Mouse (Mus musculus): ENCODE measurements around the gene Ikzf2.

Gene Ikzf2

DNA sequence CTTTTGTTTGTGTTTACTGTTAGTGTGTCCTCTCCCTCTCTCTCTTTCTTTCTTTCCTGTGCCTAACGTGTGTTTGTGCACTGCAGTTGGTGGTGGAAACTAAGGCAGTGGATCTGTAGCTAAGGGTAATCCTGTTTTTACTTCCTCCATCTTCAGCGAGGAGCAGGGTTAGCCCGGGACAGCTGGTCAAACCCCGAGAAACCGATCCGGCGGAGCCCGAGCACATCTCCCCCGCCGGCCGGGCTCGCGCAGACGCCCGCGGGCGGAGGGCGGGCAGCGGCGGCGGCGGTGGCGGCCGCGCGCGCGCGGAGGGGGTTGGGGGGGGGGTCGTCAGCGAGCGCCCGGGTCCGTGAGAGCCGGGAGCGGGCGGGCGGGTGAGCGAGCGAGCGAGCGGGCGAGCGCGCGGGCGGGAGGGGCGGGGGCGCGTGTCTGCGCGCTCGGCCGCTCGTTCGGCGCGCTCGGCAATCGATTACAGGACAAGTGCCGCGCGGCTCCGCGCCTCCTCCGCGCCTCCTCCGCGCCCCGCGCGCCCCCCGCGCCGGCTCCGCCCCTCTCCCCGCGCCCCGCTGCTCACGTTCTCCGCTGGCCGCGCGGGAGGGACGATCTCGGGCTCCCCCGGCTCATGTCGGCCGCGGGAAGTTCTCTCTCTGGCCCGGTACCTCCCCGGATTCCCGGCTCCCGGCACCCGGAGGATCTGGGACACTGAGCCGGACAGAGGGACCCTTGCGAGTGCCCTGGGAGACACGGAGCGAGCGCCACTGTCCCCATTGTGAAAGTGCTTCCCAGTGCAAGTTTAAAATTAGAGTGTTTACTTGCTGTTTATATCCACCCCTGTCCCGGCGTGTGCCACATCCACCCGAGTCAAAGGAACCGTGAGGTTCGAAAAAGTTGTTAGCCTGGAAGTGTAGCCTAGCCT, at the start of gene Ikzf2:
Ikzf2 (minus strand) TSS at position 170 of the 916 bp plus-strand sequence.
- ChIA-PET POLR2A (interaction anchor here in 1 of 4 experiments (0.5 kb wide), 1 partner anchor 367 kb away, joined by 9 read pairs; no protein-coding TSS in a partner anchor), CTCF (no interaction called here)

DNA sequence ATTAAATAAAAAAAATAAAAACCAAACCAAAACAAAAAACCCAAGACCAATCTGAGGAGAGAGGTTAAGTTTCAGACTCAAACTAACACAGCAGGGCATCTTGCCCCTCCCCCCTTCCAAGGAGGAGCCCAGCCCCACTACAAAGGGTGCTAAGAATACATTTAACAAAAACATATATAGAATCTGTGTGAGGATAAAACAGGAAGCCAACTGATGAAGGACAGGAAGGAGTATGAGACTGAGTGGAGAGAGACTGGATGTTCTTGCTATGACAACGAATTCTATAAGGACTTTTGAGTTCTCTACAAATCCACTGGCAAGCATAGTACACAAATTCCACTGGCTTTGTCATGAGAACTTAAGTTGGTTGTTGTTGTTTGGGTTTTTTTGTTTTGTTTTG, 42.7 kb upstream of the Ikzf2 start:
- ChIA-PET CTCF (no interaction called here), POLR2A (no interaction called here)

- ChIA-PET POLR2A (no interaction called here), CTCF (no interaction called here)
Measured at GRCm38 (mm10) chr1:69729031-69729679, 42.1 kb upstream of the Ikzf2 start.

GRCm38 (mm10) chr1:69727968-69728367, 40.9 kb upstream of the Ikzf2 start:
- ChIA-PET CTCF (no interaction called here), POLR2A (no interaction called here)

DNA sequence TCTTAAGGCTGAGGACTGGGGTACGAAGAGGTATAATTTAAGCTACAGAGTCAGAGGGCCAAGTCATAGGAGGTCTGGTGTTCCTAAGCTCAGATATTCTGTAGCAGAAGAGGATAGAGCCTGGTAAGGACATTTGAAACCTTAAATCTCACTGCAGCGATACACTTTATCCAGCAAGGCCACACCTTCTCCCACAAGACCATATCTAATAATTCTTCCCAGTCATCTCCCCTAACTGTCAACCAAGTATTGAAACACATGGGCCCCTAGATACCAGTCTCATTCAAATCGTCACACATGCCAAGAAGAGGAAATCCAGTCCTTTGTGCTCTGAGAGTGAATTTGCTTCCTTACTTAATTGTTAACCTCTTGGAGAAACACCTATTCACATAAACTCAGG, 30.1 kb upstream of the Ikzf2 start:
- CTCF ChIA-PET = no interaction called here
- POLR2A ChIA-PET = no interaction called here

- POLR2A ChIA-PET = no interaction called here
- CTCF ChIA-PET = no interaction called here
Measured at GRCm38 (mm10) chr1:69708571-69708970, 21.5 kb upstream of the Ikzf2 start.

GRCm38 (mm10) chr1:69703506-69704156, 16.6 kb upstream of the Ikzf2 start:
- POLR2A ChIA-PET = no interaction called here
- CTCF ChIA-PET = no interaction called here

DNA sequence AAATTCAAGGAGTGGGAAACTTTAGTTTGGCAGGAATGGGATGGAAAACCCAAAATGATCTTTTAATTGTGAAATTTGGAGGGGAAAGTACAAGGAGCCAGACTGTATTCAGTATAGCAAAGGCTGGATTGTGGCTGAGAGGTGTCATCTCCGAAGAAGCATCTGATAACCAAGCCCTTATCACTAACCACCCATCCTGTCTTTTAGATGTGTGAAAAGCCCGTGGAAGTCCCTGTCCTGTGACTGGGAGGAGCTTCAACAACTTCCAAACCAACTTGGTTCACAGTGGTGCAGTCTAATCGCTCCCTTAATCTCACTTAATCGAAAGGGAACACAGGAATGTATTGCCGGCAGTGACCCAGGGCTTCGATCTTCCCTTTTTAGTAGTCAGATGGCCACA, 4.9 kb upstream of the Ikzf2 start:
- CTCF ChIA-PET = no interaction called here
- POLR2A ChIA-PET = no interaction called here

DNA sequence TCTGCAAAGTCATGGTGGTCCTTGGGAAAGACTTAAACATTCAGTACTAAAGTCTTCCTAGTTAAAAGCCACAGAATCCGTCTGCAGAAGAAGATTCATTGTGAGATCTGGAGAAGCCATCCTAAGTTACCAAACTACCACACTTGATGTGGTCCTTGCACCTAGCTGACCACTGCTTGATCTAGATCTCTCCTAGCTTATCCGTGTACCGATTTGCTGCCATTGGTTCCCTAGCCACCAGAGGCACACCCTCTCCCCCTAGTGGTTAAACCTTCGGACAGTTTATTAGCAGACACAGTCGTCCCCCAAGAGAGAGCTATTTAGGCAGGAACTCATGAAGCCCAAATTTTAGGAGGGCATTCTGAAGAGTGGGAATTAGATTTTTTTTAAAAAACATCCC, 1.9 kb upstream of the Ikzf2 start:
- ChIA-PET POLR2A (interaction anchor here in 1 of 4 experiments (1.4 kb wide), 1 partner anchor 10 kb away, joined by 3 read pairs; no protein-coding TSS in a partner anchor), CTCF (interaction anchor here (0.5 to 1.2 kb wide), 12 partner anchors 10 to 491 kb away, joined by 3 to 6 read pairs (median 4); no protein-coding TSS in a partner anchor)

DNA sequence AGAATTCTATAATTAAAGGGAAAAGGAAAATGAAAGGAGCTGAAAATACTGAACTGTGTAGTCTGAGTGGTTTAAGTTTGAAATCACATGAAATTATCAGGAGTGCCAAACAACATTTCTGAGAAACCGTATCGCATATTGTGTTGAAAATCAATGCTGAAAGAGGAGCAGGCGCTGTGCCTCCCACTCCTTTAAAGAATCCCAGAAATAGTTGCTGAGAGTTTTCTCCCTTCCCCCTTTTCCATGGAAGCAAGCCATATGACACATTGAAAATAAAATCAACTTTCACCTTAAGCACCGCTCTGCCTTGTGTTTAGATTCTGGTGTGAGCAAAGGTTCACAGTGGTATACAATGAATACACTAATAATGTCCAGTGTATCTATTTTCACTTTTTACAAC, 1.1 kb upstream of the Ikzf2 start:
- POLR2A ChIA-PET = no interaction called here
- CTCF ChIA-PET = interaction anchor here in 2 of 4 experiments (0.5 to 1.2 kb wide), 2 partner anchors 22 to 445 kb away, joined by 3 to 4 read pairs; no protein-coding TSS in a partner anchor

DNA sequence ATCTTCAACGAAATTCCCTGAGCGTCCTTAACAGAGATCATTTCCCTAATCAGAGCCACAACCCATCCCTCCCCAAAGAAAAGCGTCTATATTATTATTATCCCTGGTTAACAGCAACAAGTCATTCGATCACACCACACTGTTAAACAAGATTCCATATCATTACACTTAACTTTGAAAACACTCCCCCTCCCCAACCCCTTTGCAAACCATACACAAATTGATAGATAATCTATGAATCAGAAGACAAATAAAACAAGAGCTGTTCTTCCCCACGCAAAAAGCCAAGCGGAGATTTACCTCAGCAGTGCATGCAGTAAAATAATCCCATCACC, 337 bp downstream of the Ikzf2 start:
- CTCF ChIA-PET = no interaction called here
- POLR2A ChIA-PET = interaction anchor here in 1 of 4 experiments (0.6 kb wide), 1 partner anchor 531 kb away, joined by 4 read pairs; no protein-coding TSS in a partner anchor

DNA sequence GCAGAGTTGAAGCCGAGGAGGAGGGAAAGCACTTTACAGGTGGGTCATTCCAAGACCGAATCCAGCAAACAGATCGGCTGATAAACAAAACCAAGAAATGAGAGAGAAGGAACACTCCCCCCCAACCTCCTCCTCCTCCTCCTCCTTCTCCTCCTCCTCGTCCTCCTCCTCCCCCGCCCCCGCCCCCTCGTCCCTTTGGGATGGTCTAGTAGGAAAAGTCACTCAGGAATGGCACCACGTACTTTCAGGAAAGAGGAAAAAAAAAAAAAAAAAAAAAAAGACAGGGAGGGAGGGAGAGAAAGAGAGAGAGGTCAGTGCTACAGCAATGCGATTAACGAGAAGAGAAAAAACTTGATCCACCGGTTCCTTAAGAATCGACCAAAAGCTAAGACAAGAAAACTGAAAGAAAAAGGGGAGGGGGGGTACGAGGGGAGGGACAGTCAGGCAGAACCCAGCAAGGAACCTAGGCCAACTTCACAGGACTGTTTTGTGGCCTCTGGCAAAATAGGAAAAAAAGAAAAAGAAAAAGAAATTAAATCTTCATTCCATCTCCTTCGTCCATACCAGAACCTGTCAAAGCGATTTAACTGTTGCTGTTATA, 1.1 kb downstream of the Ikzf2 start:
- CTCF ChIA-PET = no interaction called here
- POLR2A ChIA-PET = interaction anchor here in 2 of 4 experiments (0.6 to 0.7 kb wide), 3 partner anchors 18 to 530 kb away, joined by 3 to 4 read pairs (median 3); no protein-coding TSS in a partner anchor

DNA sequence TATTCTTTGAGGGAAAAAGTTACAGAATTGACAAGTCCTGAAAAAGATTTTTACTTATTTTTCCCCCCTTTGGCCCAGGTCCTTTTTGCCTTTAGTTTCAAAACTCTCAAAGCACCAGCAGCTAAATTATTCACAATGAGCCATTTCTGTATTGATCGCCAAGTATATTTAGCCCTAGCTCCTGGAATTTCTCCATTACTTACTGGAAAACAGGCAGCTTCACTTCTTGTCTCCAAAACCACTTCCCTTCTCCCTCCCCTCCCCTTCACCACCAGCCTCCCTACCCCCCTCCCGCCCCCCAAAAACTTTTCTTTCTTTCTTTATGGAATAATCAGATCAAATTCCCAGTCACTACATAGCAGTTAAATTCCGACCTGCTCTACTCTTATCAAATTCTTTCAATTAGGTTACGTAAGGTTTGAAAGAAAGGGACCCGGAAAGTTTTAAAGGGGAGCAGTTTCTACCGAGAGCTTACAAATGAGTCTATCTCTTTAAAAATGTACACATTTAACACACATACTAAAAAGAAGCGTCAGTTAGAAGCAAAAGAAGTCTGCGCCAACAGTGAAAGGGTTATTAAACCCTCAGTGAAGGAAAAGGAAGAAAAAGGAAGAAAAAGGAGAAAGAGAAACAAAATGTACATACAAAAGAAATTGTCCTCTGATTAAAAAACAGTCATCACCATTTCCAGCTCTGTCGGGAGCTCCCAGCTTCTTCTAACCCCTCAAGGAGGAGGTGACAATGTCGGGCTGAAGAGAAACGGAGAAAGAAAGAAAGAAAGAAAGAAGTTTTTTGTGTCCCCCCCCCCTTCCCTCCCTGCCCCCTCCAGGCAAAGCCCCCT, 1.8 kb downstream of the Ikzf2 start:
- CTCF ChIA-PET = no interaction called here
- POLR2A ChIA-PET = interaction anchor here in 2 of 4 experiments (0.6 to 1.5 kb wide), 4 partner anchors 17 to 328 kb away, joined by 3 to 4 read pairs (median 3); no protein-coding TSS in a partner anchor

- CTCF ChIA-PET = no interaction called here
- POLR2A ChIA-PET = interaction anchor here in 1 of 4 experiments (1.5 kb wide), 1 partner anchor 47 kb away, joined by 3 read pairs; no protein-coding TSS in a partner anchor
Measured at GRCm38 (mm10) chr1:69684280-69685040, 2.6 kb downstream of the Ikzf2 start.

DNA sequence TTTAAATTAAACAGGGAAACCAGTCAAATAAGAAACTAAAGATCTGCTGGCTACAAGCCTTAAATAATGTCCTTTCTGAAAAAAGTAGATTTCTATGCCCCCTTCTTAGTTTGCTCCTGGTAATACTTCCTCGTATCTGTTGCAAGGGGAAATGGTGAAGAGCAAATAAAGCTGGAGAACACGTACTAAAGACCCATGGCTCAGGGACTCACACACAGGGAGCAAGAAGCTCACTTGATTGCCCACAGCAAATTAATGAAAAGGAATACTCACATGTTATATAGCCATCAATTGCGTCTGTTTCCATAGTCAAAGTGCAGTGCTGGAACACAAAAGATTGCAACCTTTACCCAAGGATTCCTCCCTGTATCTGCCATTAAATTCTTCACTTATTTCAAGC, 3.2 kb downstream of the Ikzf2 start:
- POLR2A ChIA-PET = interaction anchor here in 1 of 4 experiments (1.5 kb wide), 1 partner anchor 47 kb away, joined by 3 read pairs; no protein-coding TSS in a partner anchor
- CTCF ChIA-PET = no interaction called here

DNA sequence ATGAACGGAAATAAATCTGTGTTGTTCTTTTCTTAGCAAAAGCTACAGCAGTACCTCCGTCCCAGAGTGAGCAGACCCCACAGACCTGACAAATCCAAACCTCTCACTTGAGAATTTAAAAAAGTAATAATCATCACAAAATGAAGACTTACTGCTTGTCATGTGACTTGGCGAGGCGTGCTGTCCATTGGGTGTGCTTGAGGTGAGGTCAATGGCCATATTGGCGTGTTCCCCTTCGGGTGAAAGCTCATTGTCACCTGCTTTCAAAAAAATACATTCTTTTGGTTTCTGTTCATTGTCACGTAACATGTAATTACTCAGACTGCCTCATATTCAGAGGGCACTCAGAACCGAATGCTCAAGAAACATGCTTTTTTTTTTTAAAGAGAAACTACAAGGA, 4.0 kb downstream of the Ikzf2 start:
- CTCF ChIA-PET = no interaction called here

DNA sequence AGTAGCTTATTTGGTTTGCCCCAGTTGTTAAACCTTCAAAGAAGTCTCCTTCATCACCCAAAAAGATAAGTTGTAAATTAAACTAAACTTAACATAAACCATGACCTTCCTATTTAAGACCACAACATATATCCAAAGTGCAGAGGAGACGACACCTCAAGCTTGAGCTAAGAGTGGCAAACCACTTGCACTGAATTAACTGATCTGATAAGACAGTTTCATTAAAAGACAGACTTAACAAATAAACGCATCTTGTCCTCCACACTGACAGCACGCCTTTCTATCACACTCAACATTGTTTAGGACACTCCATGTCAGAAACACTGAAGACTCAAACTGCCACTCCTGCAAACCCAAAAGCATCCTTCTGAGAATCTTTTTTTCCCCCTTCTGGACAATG, 4.8 kb downstream of the Ikzf2 start:
- ChIA-PET CTCF (no interaction called here), POLR2A (interaction anchor here in 1 of 4 experiments (0.5 kb wide), 1 partner anchor 364 kb away, joined by 4 read pairs; no protein-coding TSS in a partner anchor)

More for the DNA sequence above, 4.0 kb downstream of the Ikzf2 start:
- POLR2A ChIA-PET = interaction anchor here in 1 of 4 experiments (0.6 kb wide), 1 partner anchor 88 kb away, joined by 6 read pairs; no protein-coding TSS in a partner anchor

GRCm38 (mm10) chr1:69681003-69681402, 6.0 kb downstream of the Ikzf2 start:
- POLR2A ChIA-PET = no interaction called here
- CTCF ChIA-PET = no interaction called here

All from embryonic stem cell, embryonic (primary cell).